Mouse (Mus musculus): ENCODE results near the gene Zfp575.

The Zfp575 gene

GRCm38 (mm10) chr7:24600941-24601597 is 13.6 kb upstream of the Zfp575 start:
- peak; percentile 93 for DNase-seq

DNA sequence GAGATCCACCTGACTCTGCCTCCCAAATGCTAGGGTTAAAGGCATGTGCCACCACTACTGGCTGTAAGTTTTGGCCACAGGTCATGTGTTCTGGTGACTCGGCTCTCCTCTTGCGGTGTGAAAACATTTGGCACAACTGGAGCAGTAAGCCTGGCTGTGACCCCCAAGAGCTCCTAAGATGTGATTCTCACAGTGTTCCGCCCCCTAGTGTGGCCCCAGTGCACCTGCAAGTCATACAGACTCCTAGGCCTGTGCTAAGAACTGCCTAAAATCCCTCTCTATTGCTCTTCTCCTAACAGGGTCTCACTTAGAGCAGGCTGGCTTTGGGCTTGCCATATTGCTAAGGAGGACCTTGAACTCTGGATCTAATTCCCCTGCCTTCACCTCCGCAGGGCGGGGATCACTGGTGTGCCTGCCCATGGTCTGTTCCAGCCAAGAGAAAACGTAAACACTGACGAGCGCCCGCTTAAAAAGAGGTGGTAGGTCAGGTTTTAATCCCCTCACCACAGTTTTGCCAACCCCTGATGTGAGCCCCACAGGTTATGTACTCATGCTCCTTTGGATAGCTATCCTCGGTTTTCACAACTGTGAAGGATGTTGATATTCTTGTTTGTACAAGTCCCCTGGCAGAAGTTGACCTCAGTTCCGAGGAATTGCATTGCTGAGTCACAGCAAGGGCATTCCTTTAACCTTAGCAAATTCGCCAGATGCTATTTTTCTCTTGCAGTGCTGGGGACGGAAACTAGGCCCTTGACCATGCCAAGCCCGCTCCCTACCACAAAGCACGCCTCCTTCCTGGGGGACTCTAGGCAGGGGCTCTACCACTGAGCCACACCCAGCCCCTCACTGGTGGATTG is 12.0 kb upstream of the Zfp575 start:
- peak; percentile 47 to 48 for DNase-seq

DNA sequence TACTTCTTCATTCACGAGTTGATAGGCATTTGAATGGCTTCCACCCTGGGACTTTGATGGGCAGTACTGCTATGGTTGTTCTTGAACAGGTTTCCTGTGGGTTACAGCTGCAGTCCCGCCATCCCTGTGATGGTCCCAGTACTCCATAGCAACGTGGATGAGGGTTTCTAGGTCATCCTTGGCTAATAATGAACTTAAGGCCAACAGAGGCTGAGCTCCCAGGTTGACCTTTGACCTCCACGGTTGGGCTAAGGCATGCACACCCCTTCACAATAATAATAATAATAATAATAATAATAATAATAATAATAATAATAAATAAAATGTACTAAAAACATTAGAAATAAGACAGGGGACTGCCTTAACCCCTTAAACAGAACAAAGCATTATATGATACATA is 10.7 kb upstream of the Zfp575 start:
- no peak for DNase-seq

DNA sequence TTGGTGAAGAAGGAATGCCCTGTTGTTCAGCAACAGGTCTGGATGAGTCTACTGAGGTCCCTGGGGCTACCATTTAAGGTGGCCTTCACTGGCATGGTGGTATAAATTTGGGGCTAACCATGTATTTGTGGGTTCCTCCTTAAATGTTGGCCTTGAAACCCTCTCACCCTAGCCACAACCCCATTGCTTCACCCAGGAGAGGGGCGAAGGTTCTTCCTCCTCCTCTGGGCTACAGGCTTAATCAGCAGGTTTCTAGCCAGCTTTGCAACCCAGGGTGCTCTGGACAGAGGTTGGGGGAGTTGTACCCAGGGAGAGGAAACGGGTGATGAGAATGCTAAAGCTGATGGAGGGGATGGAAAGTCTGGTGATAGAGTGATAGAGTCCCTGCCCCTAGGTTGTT is 8.0 kb upstream of the Zfp575 start:
- DNase-seq, result no peak

- DNase-seq, result no peak
These were observed 6.9 kb upstream of the Zfp575 start for GRCm38 (mm10) chr7:24594309-24594803.

- peak; percentile 75 for DNase-seq
These were observed 6.3 kb upstream of the Zfp575 start for GRCm38 (mm10) chr7:24593621-24594308.

GRCm38 (mm10) chr7:24592781-24593180 is 5.3 kb upstream of the Zfp575 start:
- no peak for DNase-seq

DNA sequence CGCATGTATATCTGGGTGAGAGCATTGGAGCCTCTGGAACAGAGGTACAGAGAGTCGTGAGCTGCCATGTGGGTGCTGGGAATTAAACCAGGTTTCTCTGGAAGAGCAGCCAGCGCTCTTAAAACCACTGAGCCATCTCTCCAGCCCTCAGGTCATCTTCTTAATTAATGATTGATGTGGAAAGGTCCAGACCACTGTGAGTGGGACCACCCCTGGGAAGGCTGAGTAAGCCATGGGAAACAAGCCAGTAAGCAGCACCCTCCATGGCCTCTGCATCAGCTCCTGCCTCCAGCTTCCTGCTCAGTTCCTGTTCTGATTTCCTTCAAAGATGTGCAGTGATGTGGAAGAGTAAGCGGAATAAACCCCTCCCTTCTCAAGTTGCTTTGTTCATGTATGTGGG is 4.7 kb upstream of the Zfp575 start:
- DNase-seq, result no peak

- DNase-seq, result no peak
These were observed 4.3 kb upstream of the Zfp575 start for GRCm38 (mm10) chr7:24591735-24592134.

- peak; percentile 26 to 31 for DNase-seq
These were observed 895 bp upstream of the Zfp575 start for GRCm38 (mm10) chr7:24588336-24588735.

- peak; percentile 37 for DNase-seq
These were observed 613 bp downstream of the Zfp575 start for GRCm38 (mm10) chr7:24586828-24587227.

DNA sequence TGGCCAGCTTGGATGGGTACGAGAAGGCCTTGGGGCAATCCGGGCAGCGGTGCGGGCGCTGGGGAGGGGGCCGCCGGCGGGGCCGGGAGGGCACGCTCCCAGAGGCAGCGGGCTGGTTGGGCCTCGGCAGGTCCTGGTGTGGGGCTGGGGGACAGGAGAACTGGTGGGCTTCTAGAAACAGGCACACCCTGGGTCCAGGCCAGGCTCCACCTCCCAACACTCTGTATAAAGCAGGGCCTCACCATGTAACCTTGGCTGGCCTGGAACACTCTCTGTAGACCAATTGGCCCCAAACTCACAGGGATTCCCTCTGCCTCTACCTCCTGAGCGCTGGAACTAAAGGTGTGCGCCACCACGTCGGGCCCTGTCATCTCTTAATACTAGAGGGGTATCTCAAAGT is 1.4 kb downstream of the Zfp575 start:
- DNase-seq, result no peak

DNA sequence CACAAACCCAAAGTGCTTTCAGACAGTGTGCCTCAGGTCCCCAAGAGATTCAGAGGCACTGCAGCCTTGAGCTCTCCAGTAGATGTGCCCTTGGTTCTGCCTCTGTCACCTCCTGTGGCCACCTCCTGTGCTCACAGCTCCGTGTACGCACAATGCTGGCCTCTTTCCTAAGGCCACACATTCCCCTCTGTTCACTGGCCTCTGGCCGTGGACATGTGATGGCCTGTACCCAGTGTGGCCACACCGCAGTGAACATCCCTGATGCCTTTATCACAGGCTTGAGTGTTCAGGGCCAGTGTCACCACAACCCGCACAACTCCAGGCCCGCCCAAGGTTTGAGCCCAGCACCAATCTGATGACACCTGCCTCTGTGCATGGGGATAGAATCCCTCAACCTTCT is 2.6 kb downstream of the Zfp575 start:
- DNase-seq, result no peak

DNA sequence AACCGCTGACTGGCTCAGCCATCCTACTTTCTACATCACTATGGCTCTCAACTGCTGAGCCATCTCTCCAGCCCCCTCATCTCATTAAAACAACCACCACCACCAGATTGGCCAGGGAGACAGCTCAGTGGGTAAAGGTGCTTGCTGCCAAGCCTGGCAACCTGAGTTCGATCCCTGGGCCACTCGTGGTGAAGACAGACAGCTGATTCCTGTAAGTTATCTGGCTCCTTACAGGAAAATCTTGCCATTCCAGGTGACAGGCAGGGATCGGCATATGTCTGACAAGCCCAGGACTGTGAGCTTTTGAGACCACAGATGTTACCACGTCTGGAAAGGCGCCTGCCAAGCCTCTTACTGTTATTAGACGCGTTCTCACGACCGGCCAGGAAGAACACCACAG is 9.6 kb downstream of the Zfp575 start:
- DNase-seq, result no peak

GRCm38 (mm10) chr7:24574224-24574796 is 13.1 kb downstream of the Zfp575 start:
- DNase-seq, result no peak

DNA sequence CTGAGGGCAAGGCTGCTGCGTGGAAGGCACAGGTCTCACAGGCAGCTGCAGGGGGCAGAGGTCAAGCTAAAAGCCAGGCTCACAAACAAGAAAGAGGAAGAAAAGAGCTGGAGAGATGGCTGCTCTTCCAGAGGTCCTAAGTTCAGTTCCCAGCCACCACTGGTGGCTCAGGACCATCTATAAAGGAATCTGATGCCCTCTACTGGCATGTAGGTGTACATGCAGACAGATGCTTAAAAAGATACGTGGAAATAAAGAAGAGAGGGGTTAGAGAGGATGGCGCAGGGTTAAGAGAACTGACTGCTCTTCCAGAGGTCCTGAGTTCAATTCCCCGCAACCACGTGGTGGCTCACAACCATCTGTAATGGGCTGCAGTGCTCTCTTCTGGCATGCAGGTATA is 15.0 kb downstream of the Zfp575 start:
- DNase-seq, result no peak

GRCm38 (mm10) chr7:24571071-24571470 is 16.4 kb downstream of the Zfp575 start:
- peak; percentile 27 to 32 for DNase-seq

GRCm38 (mm10) chr7:24568512-24568911 is 18.9 kb downstream of the Zfp575 start:
- no peak for DNase-seq

DNA sequence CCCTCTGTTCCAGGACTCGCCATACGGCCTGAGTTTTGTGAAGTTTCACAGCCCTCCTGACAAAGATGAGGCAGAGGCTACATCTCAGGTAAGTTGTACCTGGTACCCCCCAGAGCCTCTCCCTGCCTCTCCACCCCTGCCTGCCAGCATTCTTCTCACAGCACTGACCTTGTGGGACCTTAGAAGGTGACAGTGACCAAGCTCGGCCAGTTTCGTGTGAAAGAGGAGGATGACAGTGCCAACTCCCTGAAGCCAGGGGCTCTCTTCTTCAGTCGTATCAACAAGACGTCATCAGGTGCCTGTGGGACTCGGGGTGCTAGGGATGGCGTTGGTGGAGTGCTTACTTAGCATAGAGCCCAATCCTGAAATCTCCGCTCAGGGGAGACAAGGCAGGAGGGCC is 21.2 kb downstream of the Zfp575 start:
- no peak for DNase-seq

- DNase-seq, result peak; percentile 40 to 45
These were observed 21.8 kb downstream of the Zfp575 start for GRCm38 (mm10) chr7:24565627-24566026.

GRCm38 (mm10) chr7:24564607-24565265 is 22.7 kb downstream of the Zfp575 start:
- DNase-seq, result peak; percentile 92 to 93

DNA sequence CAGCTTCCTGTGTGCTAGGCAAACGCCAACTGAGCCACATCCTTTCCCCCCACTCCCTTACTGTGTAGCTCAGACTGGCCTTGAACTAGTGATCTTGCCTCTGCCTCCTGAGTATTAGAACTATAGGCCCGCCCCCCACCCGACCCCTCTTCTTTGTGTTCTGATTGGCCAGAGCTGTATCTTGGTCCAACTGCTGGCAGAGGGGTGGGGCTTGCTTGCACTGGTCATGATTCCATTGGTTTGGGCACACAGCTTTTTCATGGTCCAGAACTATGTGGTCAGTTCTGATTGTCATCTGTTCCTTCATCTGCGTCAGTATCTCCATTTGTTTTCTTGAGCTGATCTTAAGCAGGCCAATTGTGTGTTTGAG is 23.6 kb downstream of the Zfp575 start:
- no peak for DNase-seq
